In the genomic region with DNA sequence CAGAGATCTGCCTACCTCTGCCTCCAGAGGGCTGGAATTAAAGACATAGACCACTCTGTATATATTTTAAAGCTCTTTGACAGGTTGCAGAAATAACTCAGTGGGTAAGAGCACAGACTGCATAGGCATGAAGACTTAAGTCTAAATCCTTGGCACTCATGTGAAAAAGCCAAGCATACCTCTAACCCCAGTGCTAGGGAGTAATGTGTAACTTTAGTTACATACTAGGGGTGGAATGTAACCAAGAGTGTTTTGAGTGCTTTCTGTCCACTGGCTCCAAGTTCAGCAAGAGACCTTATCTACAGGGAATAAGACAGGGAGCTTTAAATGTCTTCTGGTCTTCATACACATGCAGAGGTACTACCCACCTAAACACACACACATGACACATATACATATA, we compare ENCODE assay signal across 15 mouse cellular contexts.
"Had no signal": no experiment of that assay in that cellular context is flagged by ENCODE, and none has a peak within 500 bp of the region (broad histone marks: within the 10 kb centered on the region; RNA-seq: fewer than 3 reads in every experiment).

No protein-coding gene starts in this region.

- H3K9me3 ChIP-seq: neural tube, embryonic 13.5 days; neural tube, embryonic 15.5 days; stomach, embryonic 15.5 days had no signal

- H3K36me3 ChIP-seq: neural tube, embryonic 13.5 days; neural tube, embryonic 15.5 days; stomach, embryonic 15.5 days had no signal

- H3K4me2 ChIP-seq: neural tube, embryonic 13.5 days; neural tube, embryonic 15.5 days; stomach, embryonic 15.5 days had no signal

- H3K27ac ChIP-seq: neural tube, embryonic 13.5 days; neural tube, embryonic 15.5 days; stomach, embryonic 15.5 days; stomach, postnatal 0 days had no signal

- H3K4me3 ChIP-seq: neural tube, embryonic 13.5 days; neural tube, embryonic 15.5 days; stomach, embryonic 15.5 days had no signal

- DNase-seq: retina, postnatal 1 day; right cerebral cortex, adult 18-20 months; right cerebral cortex, postnatal 14 days; right cerebral cortex, postnatal 25 days; right cerebral cortex, postnatal 4 days; spleen, adult 18-20 months; thymus, adult 18-20 months; thymus, adult 2 months; thymus, postnatal 14 days; thymus, postnatal 25 days; thymus, postnatal 36 days had no signal

- H3K27me3 ChIP-seq: neural tube, embryonic 13.5 days; neural tube, embryonic 15.5 days; stomach, embryonic 15.5 days had no signal

- H3K9ac ChIP-seq: neural tube, embryonic 13.5 days; neural tube, embryonic 15.5 days; stomach, embryonic 15.5 days had no signal
